Mouse (Mus musculus) MEL (cell line): ENCODE measurements around the gene Slco3a1.

Experiments
- CHD1 ChIP-seq: IDR thresholded peaks from 2 replicates; pipeline ENCODE4 v1.6.1; 2012; ENCODE audit warnings: low read depth, mild to moderate bottlenecking, inconsistent platforms, low read length, improper control_type of control experiment
- CHD2 ChIP-seq: IDR thresholded peaks from 2 replicates; pipeline ENCODE4 v1.6.1; 2011; ENCODE audit warnings: low read length, improper control_type of control experiment
- CTCF ChIP-seq, 3 experiments: IDR thresholded peaks in 2 of 3; conservative IDR thresholded peaks in 1 of 3; 2 replicates each; pipeline ENCODE4 v1.5.1; 2011 to 2012; ENCODE audit warnings: low read length in 3 of 3, low read depth in 2 of 3, mild to moderate bottlenecking in 2 of 3, improper control_type of control experiment in 1 of 3, inconsistent platforms in 1 of 3, mixed read lengths in 1 of 3, moderate library complexity in 1 of 3; ENCODE audit not compliant: control insufficient read depth in 1 of 3, insufficient read depth in 1 of 3, poor library complexity in 1 of 3, severe bottlenecking in 1 of 3
- GABPA ChIP-seq: IDR thresholded peaks from 2 replicates; pipeline ENCODE4 v1.6.1; 2012; ENCODE audit warnings: low read depth, mild to moderate bottlenecking, inconsistent platforms, low read length, improper control_type of control experiment, moderate library complexity
- GATA1 ChIP-seq: IDR thresholded peaks from 2 replicates; pipeline ENCODE4 v1.6.1; 2011; ENCODE audit warnings: low read depth, low read length, improper control_type of control experiment
- MAFK ChIP-seq: IDR thresholded peaks from 2 replicates; pipeline ENCODE4 v1.6.1; 2011; ENCODE audit warnings: low read depth, mild to moderate bottlenecking, low read length, improper control_type of control experiment, borderline replicate concordance
- MAX ChIP-seq: IDR thresholded peaks from 2 replicates; pipeline ENCODE4 v1.6.1; 2011; ENCODE audit warnings: low read length, improper control_type of control experiment
- MAZ ChIP-seq: IDR thresholded peaks from 2 replicates; pipeline ENCODE4 v1.6.1; 2012; ENCODE audit warnings: low read depth, mild to moderate bottlenecking, inconsistent platforms, low read length, improper control_type of control experiment
- POLR2A ChIP-seq, 2 experiments: IDR thresholded peaks; 2 replicates each; pipeline ENCODE4 v1.6.1; 2011 to 2012; ENCODE audit warnings: low read length in 2 of 2, mild to moderate bottlenecking in 2 of 2, control low read depth in 1 of 2, improper control_type of control experiment in 1 of 2, low read depth in 1 of 2, moderate library complexity in 1 of 2; ENCODE audit not compliant: control insufficient read depth in 1 of 2, insufficient read depth in 1 of 2, poor library complexity in 1 of 2
- ZMIZ1 ChIP-seq: IDR thresholded peaks from 2 replicates; pipeline ENCODE4 v1.6.1; 2012; ENCODE audit warnings: low read depth, mild to moderate bottlenecking, inconsistent platforms, low read length, improper control_type of control experiment, moderate library complexity
- ZNF384 ChIP-seq: IDR thresholded peaks from 2 replicates; pipeline ENCODE4 v1.6.1; 2012; ENCODE audit warnings: low read depth, mild to moderate bottlenecking, inconsistent platforms, low read length, improper control_type of control experiment

- TF ChIP-seq POLR2A (IDR thresholded peaks at IDR 0.05; ENCODE audit: control insufficient read depth in 1 of 2, insufficient read depth in 1 of 2, low read depth in 1 of 2, low read length in 2 of 2, poor library complexity in 1 of 2) (no peak), CTCF (IDR thresholded peaks at IDR 0.05 in 2 of 3, conservative IDR thresholded peaks at IDR 0.05 in 1 of 3; ENCODE audit: control insufficient read depth in 1 of 3, insufficient read depth in 1 of 3, low read depth in 2 of 3, low read length in 3 of 3, poor library complexity in 1 of 3, severe bottlenecking in 1 of 3) (no peak), MAX (no peak), GABPA (no peak), MAZ (no peak), CHD2 (no peak), GATA1 (no peak), ZMIZ1 (no peak), CHD1 (no peak), ZNF384 (no peak), MAFK (no peak)
Observed at GRCm38 (mm10) chr7:74353707-74354468, 200.7 kb downstream of the Slco3a1 start.
